ENCODE assay signal across 9 mouse cellular contexts in the genomic region with DNA sequence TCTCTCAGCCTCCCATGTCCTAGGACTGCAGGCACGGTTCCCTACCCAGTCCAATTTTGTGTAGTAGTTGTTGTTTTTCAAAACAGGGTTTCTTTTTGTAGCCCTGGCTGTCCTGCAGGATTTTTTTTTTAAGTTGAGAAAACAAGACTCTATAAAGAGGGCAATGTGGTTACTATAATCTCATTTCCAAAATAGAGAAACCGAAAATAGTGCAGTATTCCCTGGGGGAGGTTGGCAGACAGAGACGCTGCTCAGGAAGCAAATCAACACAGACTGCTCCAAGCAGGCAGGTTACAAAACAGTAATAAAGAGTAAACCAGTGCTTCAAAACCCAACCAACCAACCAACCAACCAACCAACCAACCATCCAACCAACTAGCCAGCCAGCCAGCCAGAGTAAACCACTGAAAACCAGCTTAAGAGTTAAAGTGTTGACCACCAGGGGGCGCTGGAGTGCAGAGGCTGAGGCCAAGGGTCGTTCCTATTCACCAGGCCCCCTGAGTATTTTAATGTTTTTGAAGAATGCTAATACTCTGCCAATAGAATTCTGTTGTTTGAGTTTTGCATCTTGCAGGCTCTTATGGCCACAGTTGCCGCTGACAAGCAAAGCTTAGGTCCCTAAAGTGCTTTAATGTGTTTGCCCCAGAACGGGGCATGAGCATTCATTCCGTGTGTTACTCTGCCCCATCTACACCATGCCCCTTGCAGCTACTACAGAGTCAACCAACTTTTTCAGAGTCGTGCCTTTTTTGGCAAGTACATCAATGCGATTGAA. TPM values are rescaled to one million over a fixed set of nuclear protein-coding genes. Genes with fewer than 3 reads are reported as not detected.
DNase-seq lines count a peak whose midpoint lies in the region; ATAC-seq lines count a peak whose summit lies in the region.
"Had no signal": no experiment of that assay in that cellular context is flagged by ENCODE, and none has a peak within 500 bp of the region (broad histone marks: within the 10 kb centered on the region; RNA-seq: fewer than 3 reads in every experiment).

No protein-coding gene starts in this region.

- intact Hi-C loops in heart, postnatal 36 days (cut with DNase I), result loop anchor here (2.0 kb wide), 1 partner anchor 177 kb away; no protein-coding TSS in a partner anchor

- H3K9me3 ChIP-seq in forebrain, embryonic 14.5 days (replicated peaks; ENCODE audit: control insufficient read depth, low read length), result no peaks in the 10 kb centered on the region
- no peaks in the 10 kb centered on the region for H3K9me3 ChIP-seq in forebrain, embryonic 16.5 days (ENCODE audit: control insufficient read depth, low read length)

- WGBS in forebrain, embryonic 14.5 days, result 57% methylated on average over 10 of the region's 10 CpGs
- WGBS in forebrain, embryonic 16.5 days, result 52% methylated on average over 10 of the region's 10 CpGs

- no peak overlapping the region for H3K4me2 ChIP-seq in forebrain, embryonic 14.5 days (ENCODE audit: low read length)
- no peak overlapping the region for H3K4me2 ChIP-seq in forebrain, embryonic 16.5 days (ENCODE audit: low read length)

- no peak overlapping the region for H3K4me3 ChIP-seq in forebrain, embryonic 14.5 days (ENCODE audit: low read depth, low read length)
- H3K4me3 ChIP-seq in forebrain, embryonic 16.5 days (replicated peaks; ENCODE audit: low read length), result no peak overlapping the region

- peak; percentile 56 for DNase-seq in forebrain, embryonic 14.5 days (ENCODE audit: low spot score)
- peak; percentile 69 for DNase-seq in urinary bladder, postnatal 25 days (ENCODE audit: low spot score)
- DNase-seq in urinary bladder, postnatal 10 days (ENCODE audit: low spot score), result no peak
- DNase-seq in cerebellum, postnatal 4 days (ENCODE audit: low spot score in 2 of 2), result peak; percentile 56 to 70
- DNase-seq in heart, postnatal 36 days, result peak; percentile 72 to 83
- peak; percentile 45 to 65 for DNase-seq in lung, adult 18-20 months
- peak; percentile 76 to 90 for DNase-seq in spleen, postnatal 10 days (ENCODE audit: low spot score in 2 of 2)

- H3K36me3 ChIP-seq in forebrain, embryonic 14.5 days (ENCODE audit: control insufficient read depth, insufficient read depth, low read length), result no peaks in the 10 kb centered on the region
- no peaks in the 10 kb centered on the region for H3K36me3 ChIP-seq in forebrain, embryonic 16.5 days (ENCODE audit: control insufficient read depth, insufficient read depth)

- H3K27me3 ChIP-seq in forebrain, embryonic 14.5 days (replicated peaks; ENCODE audit: control insufficient read depth, insufficient read depth, low read length), result no peaks in the 10 kb centered on the region
- no peaks in the 10 kb centered on the region for H3K27me3 ChIP-seq in forebrain, embryonic 16.5 days (replicated peaks; ENCODE audit: control insufficient read depth, insufficient read depth, low read length)

- no peak overlapping the region for H3K9ac ChIP-seq in forebrain, embryonic 14.5 days (ENCODE audit: low read length)
- H3K9ac ChIP-seq in forebrain, embryonic 16.5 days (replicated peaks; ENCODE audit: low read depth, low read length), result no peak overlapping the region

- no peaks in the 10 kb centered on the region for H3K4me1 ChIP-seq in forebrain, embryonic 14.5 days (ENCODE audit: control insufficient read depth, insufficient read depth, low read length)
- H3K4me1 ChIP-seq in forebrain, embryonic 16.5 days (replicated peaks; ENCODE audit: control insufficient read depth, insufficient read depth, low read length), result no peaks in the 10 kb centered on the region

- ATAC-seq in forebrain, embryonic 14.5 days, result no peak
- no peak for ATAC-seq in forebrain, embryonic 16.5 days

- no peak overlapping the region for H3K27ac ChIP-seq in forebrain, embryonic 14.5 days (ENCODE audit: low read depth, low read length)
- H3K27ac ChIP-seq in forebrain, embryonic 16.5 days (ENCODE audit: low read length), result no peak overlapping the region

RNA-seq across cellular contexts. Expression of a gene that starts 6.1 kb away (rescaled TPM):
- 1.2 and 4.2 TPM in 2 replicates for polyA plus RNA-seq in forebrain, embryonic 14.5 days (2014; fragmentation: Nextera tagmentation; extraction: Ambion mirVana)
- 1.1 and 4.1 TPM in 2 replicates for polyA plus RNA-seq in forebrain, embryonic 16.5 days (2015; fragmentation: Nextera tagmentation; extraction: Ambion mirVana)
- total RNA-seq in heart, postnatal 36 days (2021), result 100 to 1,000 TPM; 120 to 124 TPM

RNA-seq across cellular contexts. Expression of a gene that starts 7.4 kb away (rescaled TPM):
- polyA plus RNA-seq in forebrain, embryonic 14.5 days (2014; fragmentation: Nextera tagmentation; extraction: Ambion mirVana), result not detected in 2 replicates
- not detected in 2 replicates for polyA plus RNA-seq in forebrain, embryonic 16.5 days (2015; fragmentation: Nextera tagmentation; extraction: Ambion mirVana)
- total RNA-seq in heart, postnatal 36 days (2021), result not detected

RNA-seq across cellular contexts. Expression of a gene that starts 14.1 kb away (rescaled TPM):
- polyA plus RNA-seq in forebrain, embryonic 14.5 days (2014; fragmentation: Nextera tagmentation; extraction: Ambion mirVana), result 369 and 398 TPM in 2 replicates
- 402 and 460 TPM in 2 replicates for polyA plus RNA-seq in forebrain, embryonic 16.5 days (2015; fragmentation: Nextera tagmentation; extraction: Ambion mirVana)
- total RNA-seq in heart, postnatal 36 days (2021), result 100 to 1,000 TPM; 339 to 350 TPM

RNA-seq across cellular contexts. Expression of a gene that starts 29.4 kb away (rescaled TPM):
- polyA plus RNA-seq in forebrain, embryonic 14.5 days (2014; fragmentation: Nextera tagmentation; extraction: Ambion mirVana), result not detected in 2 replicates
- not detected in 2 replicates for polyA plus RNA-seq in forebrain, embryonic 16.5 days (2015; fragmentation: Nextera tagmentation; extraction: Ambion mirVana)
- total RNA-seq in heart, postnatal 36 days (2021), result not detected
- polyA plus RNA-seq: large intestine, adult 2 months had no signal

RNA-seq across cellular contexts. Expression of a gene that starts 39.3 kb away (rescaled TPM):
- 238 and 254 TPM in 2 replicates for polyA plus RNA-seq in forebrain, embryonic 14.5 days (2014; fragmentation: Nextera tagmentation; extraction: Ambion mirVana)
- polyA plus RNA-seq in forebrain, embryonic 16.5 days (2015; fragmentation: Nextera tagmentation; extraction: Ambion mirVana), result 221 and 239 TPM in 2 replicates
- total RNA-seq in heart, postnatal 36 days (2021), result 1,000 to 10,000 TPM; 1,111 to 1,164 TPM
